ENCODE assay signal across 7 mouse cellular contexts in genomic region chr6:146256947-146257670, GRCm38 (mm10).
DNase-seq lines count a peak whose midpoint lies in the region; ATAC-seq and TF ChIP-seq lines count a peak whose summit lies in the region.

No protein-coding gene starts in this region.

- peak; percentile 2 to 10 for DNase-seq in layer of hippocampus, postnatal 10 days (ENCODE audit: low spot score in 2 of 2)
- no peak for DNase-seq in layer of hippocampus, postnatal 14 days (ENCODE audit: low spot score in 2 of 2)
- no peak for DNase-seq in G1E (ENCODE audit: low spot score)
- DNase-seq in c-Kit-positive CD71-positive TER-119-negative erythroid progenitor cells, embryonic 14.5 days (ENCODE audit: low read depth): peak; percentile 60
- no peak for DNase-seq in right cerebral cortex, postnatal 36 days (ENCODE audit: low spot score in 2 of 2)
- no peak for DNase-seq in cerebellum, postnatal 10 days

- H3K4me3 ChIP-seq in G1E (ENCODE audit: low read depth, low read length): no peak overlapping the region

- H3K4me1 ChIP-seq in G1E (ENCODE audit: insufficient read depth, low read depth, low read length): 0 out of 2 replicates have a peak, but pooled peaks cover 4% of the 10 kb centered on the region

- no peaks in the 10 kb centered on the region for H3K27me3 ChIP-seq in G1E (ENCODE audit: insufficient read depth, low read length)

- no peak for TF ChIP-seq CTCF in G1E (IDR thresholded peaks at IDR 0.05; ENCODE audit: low read depth, low read length)

- H3K9me3 ChIP-seq in G1E (replicated peaks): no peaks in the 10 kb centered on the region

- H3K36me3 ChIP-seq in G1E (replicated peaks): no peaks in the 10 kb centered on the region

- ATAC-seq in G1E (ENCODE audit: extremely low read depth, insufficient number of reproducible peaks, low FRiP score, poor library complexity, severe bottlenecking): peak; percentile 40; the same call in 1 of the 2 replicates
- peak; percentile 88 for ATAC-seq in megakaryocyte progenitor cell, adult 5-6 weeks (replicated peaks; ENCODE audit: poor library complexity)

Comparison
In these comparisons a context has a peak if more than half of its experiments do, and no peak if none do; other contexts are left out.
1. DNase-seq: peak in layer of hippocampus, postnatal 10 days (2 of 2) and c-Kit-positive CD71-positive TER-119-negative erythroid progenitor cells, embryonic 14.5 days (single experiment); none in layer of hippocampus, postnatal 14 days (0 of 2), G1E (single experiment), right cerebral cortex, postnatal 36 days (0 of 2) and cerebellum, postnatal 10 days (0 of 2).